Mouse (Mus musculus) frontal cortex, postnatal 36 days (tissue): ENCODE measurements at regions not wholly inside any gene's neighbourhood (a gene's known extent, or its start where the extent isn't known, plus 50 kb on each side); places are given as distances from the start of the nearest gene placed in this dataset.

Source experiments
- DNase-seq, 2 experiments: peaks; one replicate each; pipeline ENCODE4 v3.0.0; 2022; ENCODE audit warnings: low spot score in 2 of 2

- DNase-seq: no peak
These were observed 184.1 kb upstream of the Marcks start for GRCm38 (mm10) chr10:37322809-37323208.

- no peak for DNase-seq
These were observed 183.6 kb upstream of the Marcks start for GRCm38 (mm10) chr10:37322310-37322709.

- DNase-seq: no peak
These were observed 182.5 kb upstream of the Marcks start for GRCm38 (mm10) chr10:37321171-37321570.

- DNase-seq: no peak
These were observed 181.2 kb upstream of the Marcks start for GRCm38 (mm10) chr10:37319746-37320430.

- DNase-seq: no peak
These were observed 178.0 kb upstream of the Marcks start for GRCm38 (mm10) chr10:37316701-37317100.

GRCm38 (mm10) chr10:37315804-37316203, 177.1 kb upstream of the Marcks start:
- DNase-seq: no peak

GRCm38 (mm10) chr10:37314746-37315430, 176.2 kb upstream of the Marcks start:
- peak; percentile 67 to 77 for DNase-seq

GRCm38 (mm10) chr10:37313461-37313860, 174.7 kb upstream of the Marcks start:
- DNase-seq: no peak

- no peak for DNase-seq
These were observed 171.7 kb upstream of the Marcks start for GRCm38 (mm10) chr10:37310266-37310945.

GRCm38 (mm10) chr10:37304656-37305055, 165.9 kb upstream of the Marcks start:
- no peak for DNase-seq

GRCm38 (mm10) chr10:37300181-37300889, 161.6 kb upstream of the Marcks start:
- DNase-seq: peak in 1 of 2 experiments; percentile 20

- DNase-seq: no peak
These were observed 160.1 kb upstream of the Marcks start for GRCm38 (mm10) chr10:37298689-37299421.

- no peak for DNase-seq
These were observed 155.5 kb upstream of the Marcks start for GRCm38 (mm10) chr10:37294231-37294630.

- DNase-seq: no peak
These were observed 154.6 kb upstream of the Marcks start for GRCm38 (mm10) chr10:37293292-37293691.

GRCm38 (mm10) chr10:37291639-37292495, 153.1 kb upstream of the Marcks start:
- no peak for DNase-seq

- no peak for DNase-seq
These were observed 151.4 kb upstream of the Marcks start for GRCm38 (mm10) chr10:37289964-37290704.

- no peak for DNase-seq
These were observed 147.6 kb upstream of the Marcks start for GRCm38 (mm10) chr10:37286305-37286704.

GRCm38 (mm10) chr10:37282951-37283350, 144.2 kb upstream of the Marcks start:
- no peak for DNase-seq

- no peak for DNase-seq
These were observed 142.1 kb upstream of the Marcks start for GRCm38 (mm10) chr10:37280823-37281222.
